Mouse (Mus musculus): Measurements from ENCODE around the gene Gm609. TPM values are rescaled to one million over a fixed set of nuclear protein-coding genes. Genes with fewer than 3 reads are reported as not detected.

Gene Gm609
- total RNA-seq, 2 experiments from 2014 or later: 0.08 to 0.23 TPM

GRCm38 (mm10) chr16:45389041-45389440, 103.7 kb downstream of the Gm609 start:
- intact Hi-C loops (cut with DNase I): no loop called here
- DNase-seq: no peak
- no peak for TF ChIP-seq CTCF (IDR thresholded peaks at IDR 0.05)
- no peak overlapping the region for H3K4me3 ChIP-seq
- H3K27ac ChIP-seq: no peak overlapping the region; the same call in 1 of the 2 replicates

- H3K27ac ChIP-seq: no peak overlapping the region
- no peak for DNase-seq
- TF ChIP-seq CTCF (IDR thresholded peaks at IDR 0.05): no peak
- intact Hi-C loops (cut with DNase I): no loop called here
- H3K4me3 ChIP-seq: no peak overlapping the region
Measured at GRCm38 (mm10) chr16:45381811-45382210, 111.0 kb downstream of the Gm609 start.

- no peak for DNase-seq
- intact Hi-C loops (cut with DNase I): loop anchor here (5.0 kb wide), 1 partner anchor 47 kb away; no protein-coding TSS in a partner anchor
- TF ChIP-seq CTCF (IDR thresholded peaks at IDR 0.05): no peak
- Histone ChIP-seq H3K27ac (peak overlapping the region; percentile 31), H3K4me3 (no peak overlapping the region)
Measured at GRCm38 (mm10) chr16:45378959-45379358, 113.8 kb downstream of the Gm609 start.

GRCm38 (mm10) chr16:45378147-45378943, 114.4 kb downstream of the Gm609 start:
- Histone ChIP-seq H3K27ac (peak overlapping the region; percentile 31), H3K4me3 (no peak overlapping the region)
- no peak for DNase-seq
- intact Hi-C loops (cut with DNase I): loop anchor here (5.0 kb wide), 1 partner anchor 46 kb away; no protein-coding TSS in a partner anchor
- no peak for TF ChIP-seq CTCF (IDR thresholded peaks at IDR 0.05)

GRCm38 (mm10) chr16:45377332-45377731, 115.4 kb downstream of the Gm609 start:
- DNase-seq: no peak
- H3K27ac ChIP-seq: peak overlapping the region; percentile 75
- intact Hi-C loops (cut with DNase I): loop anchor here (5.0 kb wide), 1 partner anchor 45 kb away; no protein-coding TSS in a partner anchor
- no peak for TF ChIP-seq CTCF (IDR thresholded peaks at IDR 0.05)
- H3K4me3 ChIP-seq: no peak overlapping the region

DNA sequence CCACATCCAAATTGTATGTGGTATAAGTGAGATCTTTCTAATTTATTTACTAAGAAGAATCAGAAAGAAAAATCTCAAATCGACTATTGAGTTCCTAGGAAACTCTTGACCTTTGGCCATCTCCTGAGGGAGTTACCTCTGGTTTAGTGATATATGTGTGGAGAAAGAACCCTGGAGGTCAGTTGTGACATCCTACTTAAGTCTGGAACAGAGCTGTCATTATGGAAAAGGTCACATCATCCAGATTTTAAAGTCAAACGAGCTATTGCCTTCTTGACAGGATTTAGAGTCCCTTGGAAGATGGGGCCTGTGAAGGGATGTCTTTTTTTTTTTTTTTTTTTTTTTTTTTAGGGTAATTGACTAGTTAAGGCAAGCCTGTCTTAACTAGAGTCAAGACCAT, 116.0 kb downstream of the Gm609 start:
- Histone ChIP-seq H3K27ac (peak overlapping the region; percentile 75), H3K4me3 (no peak overlapping the region)
- TF ChIP-seq CTCF (IDR thresholded peaks at IDR 0.05): no peak
- DNase-seq: no peak
- intact Hi-C loops (cut with DNase I): loop anchor here (5.0 kb wide), 1 partner anchor 45 kb away; no protein-coding TSS in a partner anchor

DNA sequence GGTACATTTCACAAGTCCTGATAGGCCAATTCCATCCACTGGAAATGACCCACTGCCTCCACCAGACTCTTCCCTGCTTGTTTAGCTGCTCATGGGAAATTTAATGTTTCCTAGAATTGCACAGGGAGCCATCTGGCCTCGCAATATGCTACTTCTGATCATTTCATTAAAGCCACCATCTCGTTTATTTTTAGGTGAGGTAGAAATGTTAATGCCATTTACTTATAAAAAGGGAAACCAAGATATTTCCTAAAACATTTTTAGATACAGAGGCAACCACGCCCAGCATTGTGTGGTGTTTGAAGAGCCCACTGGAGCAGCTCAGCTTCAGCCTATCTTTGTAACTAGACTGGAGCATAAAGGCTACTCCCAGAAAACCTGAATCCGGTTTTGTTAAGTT, 116.5 kb downstream of the Gm609 start:
- Histone ChIP-seq H3K27ac (peak overlapping the region; percentile 75), H3K4me3 (no peak overlapping the region)
- intact Hi-C loops (cut with DNase I): loop anchor here (5.0 kb wide), 1 partner anchor 44 kb away; no protein-coding TSS in a partner anchor
- no peak for TF ChIP-seq CTCF (IDR thresholded peaks at IDR 0.05)
- DNase-seq: peak; percentile 14

DNA sequence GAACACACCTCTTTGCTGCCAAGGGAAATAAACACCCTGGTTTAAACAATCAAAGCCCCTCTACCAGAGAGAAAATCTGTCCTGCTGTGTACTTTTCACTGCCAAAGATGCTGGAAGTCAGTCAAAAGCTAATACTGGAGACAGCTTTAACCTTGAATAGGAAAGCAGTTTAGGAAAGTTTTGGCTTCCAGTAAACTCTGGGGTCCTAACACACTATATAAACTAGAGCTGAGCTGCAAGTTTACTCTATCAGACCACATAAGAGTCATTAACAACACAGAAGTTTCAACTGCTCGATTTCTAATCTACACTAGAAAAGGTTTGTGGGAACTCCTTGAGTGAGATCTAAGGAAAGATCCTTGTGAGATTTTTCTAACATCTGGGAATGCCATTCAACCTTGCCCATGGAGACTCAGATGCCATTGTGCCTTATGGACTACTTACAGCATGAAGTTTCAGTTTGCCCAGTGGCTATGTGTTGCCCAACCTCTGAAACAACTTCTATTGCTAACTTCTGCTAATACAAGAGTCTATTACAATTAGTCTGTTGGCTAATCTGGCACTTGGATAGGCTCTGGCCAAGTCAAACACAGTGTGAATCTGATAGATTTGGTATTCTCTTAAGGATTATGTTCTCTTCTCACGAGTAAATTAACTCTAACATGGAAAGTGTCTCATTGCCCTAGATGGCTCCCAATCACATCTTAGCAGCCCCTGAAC, 117.1 kb downstream of the Gm609 start:
- intact Hi-C loops (cut with DNase I): loop anchor here (5.0 kb wide), 1 partner anchor 43 kb away; no protein-coding TSS in a partner anchor
- TF ChIP-seq CTCF (IDR thresholded peaks at IDR 0.05): no peak
- DNase-seq: no peak
- peak overlapping the region; percentile 75 for H3K27ac ChIP-seq
- H3K4me3 ChIP-seq: no peak overlapping the region

DNA sequence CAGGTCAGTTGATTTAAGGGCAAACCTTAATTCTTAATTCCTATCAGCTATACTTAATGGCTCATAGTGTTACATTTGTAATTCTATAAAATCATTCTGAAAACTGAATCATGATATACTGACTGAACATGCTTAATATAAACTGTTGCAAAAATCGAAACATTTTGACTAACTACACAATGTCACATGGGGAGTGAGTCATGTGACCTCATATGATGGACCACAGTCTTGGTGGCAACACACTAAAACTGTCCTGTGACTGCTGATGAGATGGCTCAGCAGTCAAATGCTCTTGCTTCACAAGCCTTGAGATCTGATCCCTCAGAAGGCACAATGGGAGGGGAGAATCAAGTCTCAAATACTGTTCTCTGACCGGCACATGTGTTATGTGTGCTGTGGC, 118.7 kb downstream of the Gm609 start:
- TF ChIP-seq CTCF (IDR thresholded peaks at IDR 0.05): no peak
- Histone ChIP-seq H3K4me3 (no peak overlapping the region), H3K27ac (peak overlapping the region; percentile 43; the same call in 1 of the 2 replicates)
- no peak for DNase-seq
- intact Hi-C loops (cut with DNase I): no loop called here

DNA sequence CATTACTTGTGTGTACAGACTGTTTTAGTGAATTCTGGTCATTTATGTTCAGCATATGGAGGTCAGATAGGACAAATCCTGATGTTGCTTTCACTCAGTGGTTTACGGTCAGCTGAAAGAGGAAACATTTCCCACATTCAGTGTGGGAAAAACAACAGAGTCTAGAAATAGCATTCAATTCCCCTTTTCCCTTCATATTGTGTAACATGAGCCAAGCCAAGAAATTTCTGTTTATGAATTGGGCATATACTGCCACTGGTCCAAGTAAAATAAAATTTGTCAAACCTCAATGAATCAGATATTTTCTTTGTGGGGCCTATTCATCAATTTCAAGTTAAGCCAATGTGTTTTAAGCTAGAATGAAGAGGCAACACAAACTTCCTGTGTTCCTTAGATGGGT, 121.7 kb downstream of the Gm609 start:
- no peak for TF ChIP-seq CTCF (IDR thresholded peaks at IDR 0.05)
- Histone ChIP-seq H3K27ac (peak overlapping the region; percentile 80), H3K4me3 (no peak overlapping the region)
- intact Hi-C loops (cut with DNase I): no loop called here
- DNase-seq: no peak

DNA sequence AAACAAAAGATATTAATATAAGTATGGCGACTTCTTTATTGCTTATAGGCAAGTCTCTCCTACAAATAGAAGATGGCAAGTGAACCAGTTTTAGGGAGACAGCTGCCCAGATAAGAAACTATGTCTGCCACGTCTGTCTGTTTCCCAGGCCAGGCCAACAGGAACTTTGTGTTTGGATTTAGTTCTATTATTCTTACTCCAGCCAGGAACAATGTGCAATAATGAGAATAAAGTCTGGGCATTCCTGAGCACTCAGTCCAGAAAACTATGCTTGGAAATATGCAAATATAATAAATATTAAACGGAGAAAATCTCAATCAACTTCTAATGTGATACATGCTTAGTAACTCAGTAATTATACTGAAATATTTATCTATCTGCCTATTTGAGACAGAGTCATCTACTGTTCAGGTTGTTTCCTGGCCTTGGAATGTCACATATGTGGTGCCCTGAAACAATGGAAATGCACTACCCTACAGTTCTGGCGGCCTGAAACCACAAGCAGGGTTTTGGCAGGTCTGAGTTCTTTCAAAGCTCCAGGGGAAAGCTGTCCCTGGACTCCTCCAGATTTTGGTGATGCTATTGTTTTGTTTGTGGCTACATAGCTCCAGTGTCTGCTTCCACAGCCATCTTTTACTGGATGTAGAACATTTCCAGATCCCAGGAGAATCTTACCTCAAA, 123.3 kb downstream of the Gm609 start:
- DNase-seq: peak; percentile 17
- H3K27ac ChIP-seq: peak overlapping the region; percentile 80
- no peak overlapping the region for H3K4me3 ChIP-seq
- intact Hi-C loops (cut with DNase I): no loop called here
- no peak for TF ChIP-seq CTCF (IDR thresholded peaks at IDR 0.05)

GRCm38 (mm10) chr16:45366111-45366510, 126.7 kb downstream of the Gm609 start:
- Histone ChIP-seq H3K4me3 (no peak overlapping the region), H3K27ac (peak overlapping the region; percentile 73)
- intact Hi-C loops (cut with DNase I): no loop called here
- no peak for TF ChIP-seq CTCF (IDR thresholded peaks at IDR 0.05)
- DNase-seq: no peak

Data from gastrocnemius, adult 2 months (tissue).